Mouse (Mus musculus) heart, postnatal 0 days (tissue): ENCODE data around the gene Inpp5b. TPM values are rescaled to one million over a fixed set of nuclear protein-coding genes. Genes with fewer than 3 reads are reported as not detected.

Experiments used
- ATAC-seq: fragments of 200-750 bp; cut with Nextera tagmentation; 2 replicates; pipeline ENCODE4 v1.8.0; 2017; ENCODE audit warnings: low read depth, moderate number of reproducible peaks, moderate library complexity; ENCODE audit not compliant: insufficient read depth
- DNase-seq: peaks from one replicate; pipeline ENCODE4 v3.0.0-alpha.2; 2016; ENCODE audit warnings: low spot score
- H3K27ac ChIP-seq: fragments of 300-500 bp; sonication (generic); 2 replicates; pipeline ENCODE4 v1.5.1; 2014; ENCODE audit warnings: low read depth, mild to moderate bottlenecking
- H3K27me3 ChIP-seq: fragments of 300-500 bp; sonication (generic); 2 replicates; pipeline ENCODE4 v1.6.1; 2014; ENCODE audit warnings: low read length, mixed read lengths; ENCODE audit not compliant: control insufficient read depth, insufficient read depth
- H3K36me3 ChIP-seq: fragments of 300-500 bp; sonication (generic); replicated peaks from 2 replicates; pipeline ENCODE4 v1.6.1; 2014; ENCODE audit warnings: low read length, mixed read lengths; ENCODE audit not compliant: control insufficient read depth, insufficient read depth
- H3K4me1 ChIP-seq: fragments of 300-500 bp; sonication (generic); 2 replicates; pipeline ENCODE4 v1.6.1; 2014; ENCODE audit warnings: antibody characterized with exemption; ENCODE audit not compliant: control insufficient read depth, insufficient read depth
- H3K4me2 ChIP-seq: fragments of 300-500 bp; sonication (generic); 2 replicates; pipeline ENCODE4 v1.6.1; 2014; ENCODE audit warnings: low read depth, mild to moderate bottlenecking, low read length, moderate library complexity
- H3K4me3 ChIP-seq: fragments of 300-500 bp; sonication (generic); 2 replicates; pipeline ENCODE4 v1.5.1; 2014; ENCODE audit warnings: low read depth, low read length
- H3K9ac ChIP-seq: fragments of 300-500 bp; sonication (generic); replicated peaks from 2 replicates; pipeline ENCODE4 v1.6.1; 2014; ENCODE audit warnings: low read depth, low read length, mixed read lengths
- H3K9me3 ChIP-seq: fragments of 300-500 bp; sonication (generic); replicated peaks from 2 replicates; pipeline ENCODE4 v1.6.1; 2016; ENCODE audit warnings: low read length; ENCODE audit not compliant: control insufficient read depth
- CTCF ChIP-seq: IDR thresholded peaks from 2 replicates; pipeline ENCODE4 v1.5.1; 2016; ENCODE audit warnings: antibody characterized with exemption, control low read depth, low read depth
- EP300 ChIP-seq: IDR thresholded peaks from 2 replicates; pipeline ENCODE4 v1.6.1; 2016; ENCODE audit warnings: antibody characterized with exemption, low read depth
- WGBS: fragments of 180-500 bp; shearing (Covaris S2); extraction: QIAGEN DNeasy Blood & Tissue Kit; methylation state at CpG from one replicate; pipeline ENCODE4 v1.1.7; 2014; 5-methylcytosine and 5-hydroxymethylcytosine counted together
- polyA plus RNA-seq: library from polyadenylated mRNA; unstranded; fragments of >200 nt; fragmentation: Nextera tagmentation; extraction: Ambion mirVana; gene quantifications from 2 replicates; pipeline ENCODE4 v1.2.1, GENCODE M21; 2015
- total RNA-seq: library from RNA; depleted of rRNA; stranded (reverse); fragments of >200 nt; gene quantifications from 2 replicates; pipeline ENCODE4 v1.2.3, GENCODE M21; 2014; ENCODE audit warnings: low replicate concordance; rRNA removed

Gene Inpp5b
- total RNA-seq (4.7 and 8.2 TPM in 2 replicates), polyA plus RNA-seq (8.0 and 10.4 TPM in 2 replicates)

- Histone ChIP-seq H3K4me2 (peak within 1 kb of the TSS; percentile 83), H3K9me3 (no peaks in the 10 kb centered on the region), H3K4me1 (peaks cover 4% of the 10 kb centered on the region; the same call in 1 of the 2 replicates), H3K4me3 (peak within 1 kb of the TSS; percentile 68), H3K27me3 (no peaks in the 10 kb centered on the region), H3K36me3 (0 out of 2 replicates have a peak, but pooled peaks cover 5% of the 10 kb centered on the region), H3K9ac (peak within 1 kb of the TSS; percentile 61), H3K27ac (peak within 1 kb of the TSS; percentile 44; the same call in 1 of the 2 replicates)
- ATAC-seq (peak; percentile 80), DNase-seq (peak; percentile 73)
- TF ChIP-seq EP300: no peak
- TF ChIP-seq CTCF: no peak
- WGBS: 11% methylated on average over 25 of the region's 25 CpGs
Observed at GRCm38 (mm10) chr4:124741376-124742343, at the start of gene Inpp5b. Gene Inpp5b (plus strand): TSS chr4:124741850.

DNA sequence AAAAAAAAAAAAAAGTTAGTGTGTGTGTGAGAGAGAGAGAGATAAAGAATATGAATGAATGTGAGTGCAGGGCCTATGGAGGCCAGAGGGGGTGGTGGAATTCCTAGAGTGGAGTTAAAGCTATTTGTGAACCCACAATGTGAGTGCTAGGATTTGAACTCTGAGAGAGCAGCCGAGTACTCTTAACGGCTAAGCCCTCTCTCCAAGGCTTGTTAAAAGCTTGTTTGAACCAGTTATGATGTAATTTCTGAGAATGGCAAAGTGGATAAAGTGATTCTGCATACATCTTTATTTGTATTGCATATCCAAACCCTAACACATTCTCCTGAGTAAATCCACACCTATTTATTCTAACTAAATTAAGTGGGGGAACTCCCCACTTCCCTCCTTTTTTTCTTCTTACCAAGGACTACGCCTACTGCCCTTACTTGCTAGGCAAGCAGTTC is 49.2 kb upstream of the Inpp5b start:
- Histone ChIP-seq H3K4me2 (peak overlapping the region; percentile 86), H3K27me3 (0 out of 2 replicates have a peak, but pooled peaks cover 3% of the 10 kb centered on the region), H3K4me3 (peak overlapping the region; percentile 94), H3K9me3 (no peaks in the 10 kb centered on the region), H3K27ac (peak overlapping the region; percentile 78; the same call in 1 of the 2 replicates), H3K36me3 (0 out of 2 replicates have a peak, but pooled peaks cover 3% of the 10 kb centered on the region), H3K4me1 (peaks cover 7% of the 10 kb centered on the region), H3K9ac (peak overlapping the region; percentile 89)
- ATAC-seq: no peak
- TF ChIP-seq CTCF (no peak), EP300 (no peak)
- DNase-seq: no peak
- 56% methylated on average over 3 of the region's 3 CpGs for WGBS

GRCm38 (mm10) chr4:124693135-124693894 is 48.3 kb upstream of the Inpp5b start, which contains the start of gene Utp11:
Gene Utp11 (minus strand): TSS chr4:124693600.
- ATAC-seq: peak; percentile 95
- peaks cover 7% of the 10 kb centered on the region for H3K4me1 ChIP-seq
- H3K9ac ChIP-seq: peak within 1 kb of the TSS; percentile 89
- 0 out of 2 replicates have a peak, but pooled peaks cover 3% of the 10 kb centered on the region for H3K36me3 ChIP-seq
- H3K27ac ChIP-seq: peak within 1 kb of the TSS; percentile 78
- peak within 1 kb of the TSS; percentile 86 for H3K4me2 ChIP-seq
- TF ChIP-seq EP300 (0 out of 2 replicates have a peak, but pooled peaks have one; percentile 41), CTCF (no peak)
- peak; percentile 96 for DNase-seq
- H3K9me3 ChIP-seq: no peaks in the 10 kb centered on the region
- peak within 1 kb of the TSS; percentile 94 for H3K4me3 ChIP-seq
- under 1% methylated on average over 43 of the region's 43 CpGs for WGBS
- 0 out of 2 replicates have a peak, but pooled peaks cover 3% of the 10 kb centered on the region for H3K27me3 ChIP-seq

DNA sequence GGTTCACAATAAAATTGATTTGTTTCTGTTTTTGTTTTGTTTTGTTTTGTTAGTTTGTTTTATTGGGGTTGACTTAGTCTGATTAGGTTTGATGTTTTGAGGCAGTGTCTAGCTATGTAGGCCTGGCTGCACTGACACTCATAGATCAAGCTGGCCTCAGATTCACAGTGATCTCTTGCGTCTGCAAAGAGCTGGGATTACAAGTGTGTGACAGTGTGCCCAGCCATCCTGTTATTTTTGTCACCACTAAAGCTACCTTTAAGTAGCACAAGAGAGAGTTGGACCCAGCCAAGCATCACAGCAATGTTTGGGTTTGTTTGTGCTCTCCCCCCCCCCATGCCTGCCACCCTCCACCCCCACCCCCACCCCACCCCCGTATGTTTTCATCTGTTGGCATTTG is 47.1 kb upstream of the Inpp5b start:
- Histone ChIP-seq H3K36me3 (0 out of 2 replicates have a peak, but pooled peaks cover 3% of the 10 kb centered on the region), H3K27me3 (0 out of 2 replicates have a peak, but pooled peaks cover 3% of the 10 kb centered on the region), H3K9me3 (no peaks in the 10 kb centered on the region), H3K27ac (no peak overlapping the region), H3K4me3 (no peak overlapping the region), H3K9ac (no peak overlapping the region), H3K4me1 (peaks cover 7% of the 10 kb centered on the region), H3K4me2 (no peak overlapping the region)
- TF ChIP-seq CTCF (no peak), EP300 (no peak)
- DNase-seq (no peak), ATAC-seq (no peak)
- WGBS: 73% methylated on average over 2 of the region's 2 CpGs
